Mouse (Mus musculus): ENCODE results near the gene Zc3h13.

Gene Zc3h13

GRCm38 (mm10) chr14:75284193-75284915 is at the start of gene Zc3h13:
Gene Zc3h13 (plus strand): TSS chr14:75284373.
- peak; percentile 96 for DNase-seq

- DNase-seq, result no peak
Observed at GRCm38 (mm10) chr14:75235552-75235951, 48.6 kb upstream of the Zc3h13 start.

GRCm38 (mm10) chr14:75235955-75236635 is 48.1 kb upstream of the Zc3h13 start:
- DNase-seq, result peak; percentile 35

GRCm38 (mm10) chr14:75236636-75237003 is 47.6 kb upstream of the Zc3h13 start:
- no peak for DNase-seq

- no peak for DNase-seq
Observed at GRCm38 (mm10) chr14:75237096-75237495, 47.1 kb upstream of the Zc3h13 start.

GRCm38 (mm10) chr14:75238054-75238692 is 46.0 kb upstream of the Zc3h13 start:
- DNase-seq, result no peak

GRCm38 (mm10) chr14:75242087-75242486 is 42.1 kb upstream of the Zc3h13 start, which contains the start of gene Cpb2:
Gene Cpb2 (plus strand): TSS chr14:75242287.
- no peak for DNase-seq

- DNase-seq, result no peak
Observed at GRCm38 (mm10) chr14:75246024-75247000, 37.9 kb upstream of the Zc3h13 start.

- no peak for DNase-seq
Observed at GRCm38 (mm10) chr14:75250432-75250831, 33.7 kb upstream of the Zc3h13 start.

GRCm38 (mm10) chr14:75256521-75256920 is 27.7 kb upstream of the Zc3h13 start:
- no peak for DNase-seq

GRCm38 (mm10) chr14:75269531-75269930 is 14.6 kb upstream of the Zc3h13 start:
- DNase-seq, result no peak

- no peak for DNase-seq
Observed at GRCm38 (mm10) chr14:75279716-75280115, 4.5 kb upstream of the Zc3h13 start.

GRCm38 (mm10) chr14:75280406-75280805 is 3.8 kb upstream of the Zc3h13 start:
- no peak for DNase-seq

- no peak for DNase-seq
Observed at GRCm38 (mm10) chr14:75283609-75284192, 472 bp upstream of the Zc3h13 start.

- no peak for DNase-seq
Observed at GRCm38 (mm10) chr14:75301081-75301480, 16.9 kb downstream of the Zc3h13 start.

GRCm38 (mm10) chr14:75303807-75304206 is 19.6 kb downstream of the Zc3h13 start:
- no peak for DNase-seq

- no peak for DNase-seq
Observed at GRCm38 (mm10) chr14:75307855-75308254, 23.7 kb downstream of the Zc3h13 start.

- DNase-seq, result no peak
Observed at GRCm38 (mm10) chr14:75309336-75309992, 25.3 kb downstream of the Zc3h13 start.

- no peak for DNase-seq
Observed at GRCm38 (mm10) chr14:75314484-75314883, 30.3 kb downstream of the Zc3h13 start.

- no peak for DNase-seq
Observed at GRCm38 (mm10) chr14:75318736-75319135, 34.6 kb downstream of the Zc3h13 start.

GRCm38 (mm10) chr14:75320269-75320668 is 36.1 kb downstream of the Zc3h13 start:
- no peak for DNase-seq

GRCm38 (mm10) chr14:75323354-75323753 is 39.2 kb downstream of the Zc3h13 start:
- no peak for DNase-seq

All from right cerebral cortex, postnatal 25 days (tissue).